Mouse (Mus musculus) ZHBTc4 (cell line): ENCODE results near the gene Sik2.

Experiments
- DNase-seq: peaks from one replicate; pipeline ENCODE4 v3.0.0-alpha.2; 2011; ENCODE audit warnings: low read depth, low spot score

Sik2 gene

GRCm38 (mm10) chr9:50919554-50919953, 89.3 kb downstream of the Sik2 start:
- no peak for DNase-seq

- DNase-seq: no peak
Measured at GRCm38 (mm10) chr9:50918131-50918530, 90.7 kb downstream of the Sik2 start.

- DNase-seq: no peak
Measured at GRCm38 (mm10) chr9:50911861-50912515, 96.9 kb downstream of the Sik2 start.

GRCm38 (mm10) chr9:50905321-50905720, 103.6 kb downstream of the Sik2 start:
- no peak for DNase-seq

GRCm38 (mm10) chr9:50904196-50904847, 104.6 kb downstream of the Sik2 start:
- DNase-seq: no peak

GRCm38 (mm10) chr9:50900026-50900920, 108.6 kb downstream of the Sik2 start:
- DNase-seq: no peak

- DNase-seq: no peak
Measured at GRCm38 (mm10) chr9:50893665-50894064, 115.2 kb downstream of the Sik2 start.

- no peak for DNase-seq
Measured at GRCm38 (mm10) chr9:50890494-50891090, 118.3 kb downstream of the Sik2 start.

GRCm38 (mm10) chr9:50889964-50890363, 118.9 kb downstream of the Sik2 start:
- DNase-seq: no peak

GRCm38 (mm10) chr9:50889211-50889610, 119.7 kb downstream of the Sik2 start:
- no peak for DNase-seq

GRCm38 (mm10) chr9:50887351-50887750, 121.5 kb downstream of the Sik2 start:
- DNase-seq: no peak

GRCm38 (mm10) chr9:50886870-50887269, 122.0 kb downstream of the Sik2 start:
- DNase-seq: no peak

- DNase-seq: no peak
Measured at GRCm38 (mm10) chr9:50885600-50885987, 123.3 kb downstream of the Sik2 start.

- DNase-seq: no peak
Measured at GRCm38 (mm10) chr9:50884741-50885599, 123.9 kb downstream of the Sik2 start.

- no peak for DNase-seq
Measured at GRCm38 (mm10) chr9:50884093-50884492, 124.8 kb downstream of the Sik2 start.

- DNase-seq: no peak
Measured at GRCm38 (mm10) chr9:50882183-50882582, 126.7 kb downstream of the Sik2 start.

- DNase-seq: no peak
Measured at GRCm38 (mm10) chr9:50877431-50877830, 131.4 kb downstream of the Sik2 start.

- DNase-seq: no peak
Measured at GRCm38 (mm10) chr9:50876287-50876686, 132.6 kb downstream of the Sik2 start.

GRCm38 (mm10) chr9:50875470-50875869, 133.4 kb downstream of the Sik2 start:
- no peak for DNase-seq

GRCm38 (mm10) chr9:50874031-50874430, 134.8 kb downstream of the Sik2 start:
- DNase-seq: no peak

- DNase-seq: no peak
Measured at GRCm38 (mm10) chr9:50873210-50873609, 135.7 kb downstream of the Sik2 start.
